Mouse (Mus musculus): ENCODE data around the gene Fam71e2. TPM values are rescaled to one million over a fixed set of nuclear protein-coding genes. Genes with fewer than 3 reads are reported as not detected.

Fam71e2 gene
- polyA plus RNA-seq, 1 experiment, result not detected

GRCm38 (mm10) chr7:4764946-4765710 is 6.0 kb downstream of the Fam71e2 start:
- 45% methylated on average over 4 of the region's 4 CpGs for WGBS
- no peak for TF ChIP-seq POLR2A (IDR thresholded peaks at IDR 0.05; ENCODE audit: borderline replicate concordance, control insufficient read depth, low read depth, low read length)
- no peak for TF ChIP-seq CTCF (IDR thresholded peaks at IDR 0.05; ENCODE audit: control insufficient read depth, insufficient read depth, low read length)

DNA sequence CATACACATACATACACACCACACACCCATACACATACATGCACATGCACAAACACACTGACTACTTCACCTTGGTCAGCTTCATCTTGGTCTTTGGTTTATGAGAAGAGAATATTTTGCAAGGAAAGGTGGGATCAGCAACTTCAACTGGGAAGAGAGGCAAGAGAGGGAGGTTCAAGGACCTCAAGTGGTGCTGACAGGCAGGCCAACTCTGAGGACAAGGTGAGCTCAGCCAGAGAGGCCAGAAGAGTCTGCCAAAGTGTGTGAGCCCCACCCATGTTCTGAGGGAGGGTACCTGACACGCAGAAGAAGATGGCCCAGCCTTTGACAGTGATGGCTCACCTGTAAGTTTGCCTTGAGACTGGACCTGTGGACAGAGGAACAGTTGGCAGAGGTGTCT is 11.4 kb downstream of the Fam71e2 start:
- H3K27ac ChIP-seq (ENCODE audit: control insufficient read depth, insufficient read depth, low read depth, low read length, poor library complexity), result no peak overlapping the region
- 39% methylated on average over 1 of the region's 1 CpGs for WGBS
- H3K4me1 ChIP-seq (ENCODE audit: control insufficient read depth, insufficient read depth, low read length), result no peaks in the 10 kb centered on the region
- TF ChIP-seq CTCF (IDR thresholded peaks at IDR 0.05; ENCODE audit: control insufficient read depth, insufficient read depth, low read length) (no peak), POLR2A (IDR thresholded peaks at IDR 0.05; ENCODE audit: borderline replicate concordance, control insufficient read depth, low read depth, low read length) (no peak)
- H3K4me3 ChIP-seq (replicated peaks; ENCODE audit: control insufficient read depth, low read depth, low read length), result no peak overlapping the region

More at GRCm38 (mm10) chr7:4764946-4765710, 6.0 kb downstream of the Fam71e2 start:
- H3K4me1 ChIP-seq (ENCODE audit: control insufficient read depth, insufficient read depth, low read length), result no peaks in the 10 kb centered on the region
- no peak overlapping the region for H3K4me3 ChIP-seq (replicated peaks; ENCODE audit: control insufficient read depth, low read depth, low read length)
- no peak overlapping the region for H3K27ac ChIP-seq (ENCODE audit: control insufficient read depth, insufficient read depth, low read depth, low read length, poor library complexity)

GRCm38 (mm10) chr7:4752821-4753570 is 18.1 kb downstream of the Fam71e2 start, which contains the start of gene Cox6b2:
TSS of gene Cox6b2 (minus strand) at chr7:4753094.
- 0 out of 2 replicates have a peak, but pooled peaks have one; percentile 24 for TF ChIP-seq POLR2A (IDR thresholded peaks at IDR 0.05; ENCODE audit: borderline replicate concordance, control insufficient read depth, low read depth, low read length)
- no peak for TF ChIP-seq CTCF (IDR thresholded peaks at IDR 0.05; ENCODE audit: control insufficient read depth, insufficient read depth, low read length)
- H3K4me3 ChIP-seq (replicated peaks; ENCODE audit: control insufficient read depth, low read depth, low read length), result peak within 1 kb of the TSS; percentile 58
- WGBS, result 8% methylated on average over 24 of the region's 24 CpGs
- peak within 1 kb of the TSS; percentile 35 for H3K27ac ChIP-seq (ENCODE audit: control insufficient read depth, insufficient read depth, low read depth, low read length, poor library complexity)
- H3K4me1 ChIP-seq (ENCODE audit: control insufficient read depth, insufficient read depth, low read length), result peaks cover 9% of the 10 kb centered on the region

DNA sequence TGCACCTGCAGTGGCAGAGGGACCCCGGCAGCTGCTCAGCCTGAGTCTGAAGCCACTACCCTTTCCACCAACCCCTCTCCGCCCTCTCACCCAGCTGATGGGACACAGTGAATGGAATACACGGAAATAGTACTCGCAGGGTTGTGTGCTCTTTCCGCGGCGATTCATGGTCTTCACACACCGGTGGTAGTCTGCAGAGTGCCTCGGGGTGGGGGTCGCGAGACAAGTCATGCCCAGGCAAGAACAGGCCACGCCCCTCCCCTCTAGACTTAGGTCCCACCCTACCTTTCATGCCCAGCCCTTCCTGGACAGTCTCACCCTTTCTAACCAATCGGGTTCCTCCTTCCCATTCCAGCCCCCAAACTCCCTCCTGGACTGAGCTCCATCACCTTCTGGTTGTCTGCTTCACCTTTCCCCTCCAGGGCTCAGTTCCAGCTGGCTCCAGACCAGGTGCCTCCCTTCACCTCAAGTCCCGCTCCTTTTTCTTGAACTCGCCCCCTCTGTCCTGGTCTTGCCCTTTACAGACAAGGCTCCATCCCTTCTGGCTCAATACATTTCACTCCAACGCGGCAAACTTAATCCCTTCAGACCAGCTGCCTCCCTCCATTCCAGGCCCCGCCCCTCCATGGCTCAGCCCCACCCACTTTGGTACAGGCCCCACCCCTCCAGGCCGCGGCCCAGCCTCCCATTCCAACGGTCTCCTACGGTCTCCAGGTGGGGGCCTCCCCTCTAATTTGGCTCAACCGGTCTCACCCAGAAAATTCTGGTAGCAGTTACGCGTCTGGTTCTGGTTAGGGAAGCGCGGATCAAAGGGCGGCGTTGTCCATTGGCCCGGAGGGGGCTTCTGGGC is 18.9 kb downstream of the Fam71e2 start:
- TF ChIP-seq POLR2A (IDR thresholded peaks at IDR 0.05; ENCODE audit: borderline replicate concordance, control insufficient read depth, low read depth, low read length) (no peak), CTCF (IDR thresholded peaks at IDR 0.05; ENCODE audit: control insufficient read depth, insufficient read depth, low read length) (no peak)
- WGBS, result 2% methylated on average over 30 of the region's 30 CpGs
- Histone ChIP-seq H3K4me1 (ENCODE audit: control insufficient read depth, insufficient read depth, low read length) (peaks cover 9% of the 10 kb centered on the region), H3K27ac (ENCODE audit: control insufficient read depth, insufficient read depth, low read depth, low read length, poor library complexity) (peak overlapping the region; percentile 35), H3K4me3 (replicated peaks; ENCODE audit: control insufficient read depth, low read depth, low read length) (peak overlapping the region; percentile 58)

GRCm38 (mm10) chr7:4749169-4749568 is 21.9 kb downstream of the Fam71e2 start:
- 49% methylated on average over 2 of the region's 2 CpGs for WGBS
- Histone ChIP-seq H3K27ac (ENCODE audit: control insufficient read depth, insufficient read depth, low read depth, low read length, poor library complexity) (peak overlapping the region; percentile 17; the same call in 1 of the 2 replicates), H3K4me3 (replicated peaks; ENCODE audit: control insufficient read depth, low read depth, low read length) (no peak overlapping the region), H3K4me1 (ENCODE audit: control insufficient read depth, insufficient read depth, low read length) (peaks cover 11% of the 10 kb centered on the region)
- TF ChIP-seq CTCF (IDR thresholded peaks at IDR 0.05; ENCODE audit: control insufficient read depth, insufficient read depth, low read length), result no peak
- TF ChIP-seq POLR2A (IDR thresholded peaks at IDR 0.05; ENCODE audit: borderline replicate concordance, control insufficient read depth, low read depth, low read length), result no peak

DNA sequence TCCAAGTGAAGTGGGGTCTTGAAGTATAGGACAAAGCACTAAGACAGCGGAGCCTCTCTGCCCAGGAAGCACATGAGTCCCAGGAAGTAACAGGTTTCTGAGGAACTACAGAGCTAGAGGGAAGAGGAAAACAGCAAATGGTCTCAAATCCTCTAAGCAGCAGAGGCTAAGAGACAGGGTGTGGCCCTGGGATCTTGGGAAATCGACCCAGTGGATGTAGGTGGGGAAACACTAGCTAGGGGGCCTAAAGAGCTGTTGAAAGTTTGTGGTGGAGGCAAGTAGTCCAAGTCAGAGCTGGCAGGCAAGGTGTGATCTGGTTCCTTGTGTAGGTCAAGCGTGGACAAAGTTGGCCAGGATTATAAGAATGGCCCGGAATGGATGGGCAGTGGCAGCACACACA is 22.8 kb downstream of the Fam71e2 start:
- Histone ChIP-seq H3K4me1 (ENCODE audit: control insufficient read depth, insufficient read depth, low read length) (peaks cover 11% of the 10 kb centered on the region), H3K4me3 (replicated peaks; ENCODE audit: control insufficient read depth, low read depth, low read length) (no peak overlapping the region), H3K27ac (ENCODE audit: control insufficient read depth, insufficient read depth, low read depth, low read length, poor library complexity) (peak overlapping the region; percentile 40)
- 57% methylated on average over 4 of the region's 4 CpGs for WGBS
- no peak for TF ChIP-seq CTCF (IDR thresholded peaks at IDR 0.05; ENCODE audit: control insufficient read depth, insufficient read depth, low read length)
- TF ChIP-seq POLR2A (IDR thresholded peaks at IDR 0.05; ENCODE audit: borderline replicate concordance, control insufficient read depth, low read depth, low read length), result no peak

- WGBS, result 65% methylated on average over 9 of the region's 9 CpGs
- no peak overlapping the region for H3K4me3 ChIP-seq (replicated peaks; ENCODE audit: control insufficient read depth, low read depth, low read length)
- peaks cover 11% of the 10 kb centered on the region for H3K4me1 ChIP-seq (ENCODE audit: control insufficient read depth, insufficient read depth, low read length)
- TF ChIP-seq CTCF (IDR thresholded peaks at IDR 0.05; ENCODE audit: control insufficient read depth, insufficient read depth, low read length) (no peak), POLR2A (IDR thresholded peaks at IDR 0.05; ENCODE audit: borderline replicate concordance, control insufficient read depth, low read depth, low read length) (no peak)
- H3K27ac ChIP-seq (ENCODE audit: control insufficient read depth, insufficient read depth, low read depth, low read length, poor library complexity), result peak overlapping the region; percentile 53
Measured at GRCm38 (mm10) chr7:4747156-4747899, 23.8 kb downstream of the Fam71e2 start.

Data from bone marrow, adult 2 months (tissue).